Mouse (Mus musculus) forebrain, embryonic 13.5 days (tissue): ENCODE measurements around the gene Zcchc3. TPM values are rescaled to one million over a fixed set of nuclear protein-coding genes. Genes with fewer than 3 reads are reported as not detected.
A peak's percentile ranks its signal among the peaks of the same experiment; 100 is the strongest.

Experiments
- ATAC-seq: fragments of 200-750 bp; cut with Nextera tagmentation; 2 replicates; pipeline ENCODE4 v1.8.0; 2017
- H3K27ac ChIP-seq: fragments of 300-500 bp; sonication (generic); 2 replicates; pipeline ENCODE4 v1.5.1; 2015; ENCODE audit warnings: inconsistent platforms, mild to moderate bottlenecking, moderate library complexity
- H3K27me3 ChIP-seq: fragments of 300-500 bp; sonication (generic); 2 replicates; pipeline ENCODE4 v1.6.1; 2015; ENCODE audit warnings: mild to moderate bottlenecking, inconsistent platforms
- H3K36me3 ChIP-seq: fragments of 300-500 bp; sonication (generic); 2 replicates; pipeline ENCODE4 v1.6.1; 2015; ENCODE audit warnings: mild to moderate bottlenecking, inconsistent platforms; ENCODE audit not compliant: poor library complexity, severe bottlenecking
- H3K4me1 ChIP-seq: fragments of 300-500 bp; sonication (generic); 2 replicates; pipeline ENCODE4 v1.6.1; 2015; ENCODE audit warnings: inconsistent platforms
- H3K4me2 ChIP-seq: fragments of 300-500 bp; sonication (generic); 2 replicates; pipeline ENCODE4 v1.6.1; 2015; ENCODE audit warnings: inconsistent platforms, mild to moderate bottlenecking, moderate library complexity
- H3K4me3 ChIP-seq: fragments of 300-500 bp; sonication (generic); 2 replicates; pipeline ENCODE4 v1.5.1; 2015; ENCODE audit warnings: mild to moderate bottlenecking, inconsistent platforms
- H3K9ac ChIP-seq: fragments of 300-500 bp; sonication (generic); 2 replicates; pipeline ENCODE4 v1.6.1; 2015; ENCODE audit warnings: mild to moderate bottlenecking, inconsistent platforms
- H3K9me3 ChIP-seq: fragments of 300-500 bp; sonication (generic); replicated peaks from 2 replicates; pipeline ENCODE4 v1.6.1; 2016; ENCODE audit warnings: inconsistent platforms
- WGBS: fragments of 180-500 bp; shearing (Covaris S2); methylation state at CpG from one replicate; pipeline ENCODE4 v1.1.7; 2015; 5-methylcytosine and 5-hydroxymethylcytosine counted together
- polyA plus RNA-seq: library from polyadenylated mRNA; unstranded; fragments of >200 nt; fragmentation: Nextera tagmentation; extraction: Ambion mirVana; gene quantifications from 2 replicates; pipeline ENCODE4 v1.2.1, GENCODE M21; 2015

Gene Zcchc3
- polyA plus RNA-seq, 1 experiment from 2014 or later = 25.3 TPM

DNA sequence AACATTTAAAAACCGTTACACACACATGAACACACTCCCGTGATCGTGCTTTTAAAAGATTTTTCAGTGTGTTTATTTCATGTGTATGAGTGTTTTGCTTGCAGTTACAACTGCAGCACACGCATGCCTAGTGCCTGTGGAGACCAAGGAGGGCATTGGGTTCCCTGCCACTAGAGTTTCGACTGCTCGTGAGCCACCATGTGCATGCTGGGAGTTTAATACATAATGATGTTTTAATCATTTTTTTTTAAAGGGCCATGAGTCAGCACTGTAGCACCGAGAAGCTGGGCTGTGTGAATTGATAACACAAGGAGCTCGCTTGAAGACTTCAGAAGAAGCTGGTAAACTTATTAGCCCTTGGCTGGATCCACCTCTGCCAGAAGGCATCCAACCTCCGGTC lies 41.3 kb downstream of the Zcchc3 start:
- H3K27me3 ChIP-seq = no peaks in the 10 kb centered on the region; the same call in 1 of the 2 replicates
- no peak overlapping the region for H3K9ac ChIP-seq
- no peaks in the 10 kb centered on the region for H3K36me3 ChIP-seq
- H3K4me2 ChIP-seq = no peak overlapping the region
- H3K27ac ChIP-seq = no peak overlapping the region
- no peak overlapping the region for H3K4me3 ChIP-seq
- ATAC-seq = no peak
- WGBS = 82% methylated on average over 9 of the region's 9 CpGs
- no peaks in the 10 kb centered on the region for H3K9me3 ChIP-seq
- H3K4me1 ChIP-seq = peaks cover 37% of the 10 kb centered on the region

DNA sequence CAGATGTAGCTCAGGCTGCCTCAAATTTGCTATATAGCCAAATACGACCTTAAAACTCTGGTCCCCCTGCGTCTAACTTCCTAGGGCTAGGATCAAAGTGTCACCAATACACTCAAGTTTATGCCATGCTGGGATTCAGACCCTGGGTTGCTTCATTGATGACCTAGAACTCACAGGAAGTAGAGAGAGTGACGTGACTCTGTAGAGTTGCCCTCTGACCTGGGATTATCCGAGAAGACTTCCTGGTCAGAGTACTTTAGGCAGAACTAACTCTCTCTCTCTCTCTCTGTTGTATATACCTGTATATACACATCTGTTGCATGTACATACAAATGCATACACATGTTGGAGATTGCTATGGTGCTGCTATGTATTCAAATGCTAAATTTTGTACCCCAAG lies 42.2 kb downstream of the Zcchc3 start:
- no peak overlapping the region for H3K27ac ChIP-seq
- WGBS = 75% methylated on average over 4 of the region's 4 CpGs

GRCm38 (mm10) chr2:152372104-152372503 lies 42.7 kb downstream of the Zcchc3 start:
- Histone ChIP-seq H3K4me2 (no peak overlapping the region), H3K27me3 (no peaks in the 10 kb centered on the region; the same call in none of the 2 replicates), H3K9ac (no peak overlapping the region), H3K9me3 (no peaks in the 10 kb centered on the region), H3K36me3 (no peaks in the 10 kb centered on the region), H3K27ac (peak overlapping the region; percentile 25; the same call in 1 of the 2 replicates), H3K4me3 (no peak overlapping the region), H3K4me1 (peaks cover 38% of the 10 kb centered on the region)
- 54% methylated on average over 7 of the region's 7 CpGs for WGBS
- ATAC-seq = no peak

More for the DNA sequence above, 42.2 kb downstream of the Zcchc3 start:
- Histone ChIP-seq H3K27me3 (no peaks in the 10 kb centered on the region; the same call in 1 of the 2 replicates), H3K4me2 (no peak overlapping the region), H3K4me1 (peaks cover 38% of the 10 kb centered on the region), H3K9ac (no peak overlapping the region), H3K9me3 (no peaks in the 10 kb centered on the region), H3K36me3 (no peaks in the 10 kb centered on the region), H3K4me3 (no peak overlapping the region)
- ATAC-seq = no peak

DNA sequence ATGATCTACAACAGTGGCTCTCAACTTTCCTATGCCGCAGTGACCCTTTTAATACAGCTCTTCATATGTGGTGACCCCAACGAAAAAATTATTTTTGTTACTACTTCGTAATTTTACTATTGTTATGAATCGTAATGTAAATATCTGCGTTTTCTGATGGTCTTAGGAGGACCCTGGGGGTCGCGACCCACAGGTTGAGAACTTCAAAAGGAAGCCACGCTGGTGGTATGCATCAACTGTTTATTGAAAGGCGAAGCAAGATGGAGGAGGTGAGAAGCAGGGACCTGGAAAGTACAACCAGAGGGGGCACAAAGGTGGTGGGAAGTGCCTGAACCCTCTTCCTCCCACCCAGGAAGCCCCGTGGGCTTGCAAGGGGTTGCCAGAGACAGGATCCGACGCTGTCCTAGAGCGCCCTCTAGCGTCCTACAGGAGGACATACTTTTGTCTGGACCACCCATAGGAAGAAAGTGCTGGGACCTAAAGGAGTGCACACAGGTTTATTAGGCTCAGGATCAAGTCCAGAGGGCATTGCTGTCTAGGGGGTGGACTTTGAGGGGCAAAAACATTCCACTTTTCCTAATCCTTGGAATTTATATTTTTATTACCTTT lies 46.2 kb downstream of the Zcchc3 start:
- WGBS = 34% methylated on average over 14 of the region's 14 CpGs

GRCm38 (mm10) chr2:152367917-152368316 lies 46.9 kb downstream of the Zcchc3 start:
- H3K4me3 ChIP-seq = no peak overlapping the region
- H3K9me3 ChIP-seq = no peaks in the 10 kb centered on the region
- no peak overlapping the region for H3K27ac ChIP-seq
- H3K36me3 ChIP-seq = no peaks in the 10 kb centered on the region
- H3K4me2 ChIP-seq = no peak overlapping the region
- no peaks in the 10 kb centered on the region; the same call in 1 of the 2 replicates for H3K27me3 ChIP-seq
- no peak for ATAC-seq
- 82% methylated on average over 5 of the region's 5 CpGs for WGBS
- no peak overlapping the region for H3K9ac ChIP-seq
- peaks cover 8% of the 10 kb centered on the region; the same call in 1 of the 2 replicates for H3K4me1 ChIP-seq

More for the DNA sequence above, 46.2 kb downstream of the Zcchc3 start:
- no peaks in the 10 kb centered on the region for H3K36me3 ChIP-seq
- H3K27ac ChIP-seq = no peak overlapping the region
- ATAC-seq = peak; percentile 28; the same call in 1 of the 2 replicates
- no peak overlapping the region for H3K9ac ChIP-seq
- no peak overlapping the region for H3K4me2 ChIP-seq
- no peaks in the 10 kb centered on the region for H3K9me3 ChIP-seq
- peaks cover 8% of the 10 kb centered on the region; the same call in 1 of the 2 replicates for H3K4me1 ChIP-seq
- no peaks in the 10 kb centered on the region; the same call in 1 of the 2 replicates for H3K27me3 ChIP-seq
- no peak overlapping the region for H3K4me3 ChIP-seq

GRCm38 (mm10) chr2:152363245-152364147 lies 51.3 kb downstream of the Zcchc3 start:
- H3K27ac ChIP-seq = 0 out of 2 replicates have a peak overlapping the region, but pooled peaks have one; percentile 2
- peak; percentile 65 for ATAC-seq
- H3K9me3 ChIP-seq = no peaks in the 10 kb centered on the region
- H3K9ac ChIP-seq = no peak overlapping the region; the same call in 1 of the 2 replicates
- peak overlapping the region; percentile 46 for H3K4me2 ChIP-seq
- WGBS = 13% methylated on average over 17 of the region's 17 CpGs
- H3K36me3 ChIP-seq = no peaks in the 10 kb centered on the region
- no peak overlapping the region for H3K4me3 ChIP-seq
- no peaks in the 10 kb centered on the region; the same call in 1 of the 2 replicates for H3K27me3 ChIP-seq
- H3K4me1 ChIP-seq = 0 out of 2 replicates have a peak, but pooled peaks cover under 1% of the 10 kb centered on the region

Other genes starting within 250 kb of the Zcchc3 start
- gene Csnk2a1, start 188.2 kb downstream of the Zcchc3 start, polyA plus RNA-seq = 137 and 142 TPM in 2 replicates
- gene Tbc1d20, start 121.2 kb downstream of the Zcchc3 start, polyA plus RNA-seq = 29.5 and 31.6 TPM in 2 replicates
- 88.4 and 97.6 TPM in 2 replicates for gene Rbck1, start 82.4 kb downstream of the Zcchc3 start, polyA plus RNA-seq
- 0.79 and 0.97 TPM in 2 replicates for gene Trib3, start 71.0 kb downstream of the Zcchc3 start, polyA plus RNA-seq
- gene Nrsn2, start 38.4 kb downstream of the Zcchc3 start, polyA plus RNA-seq = 11.8 and 16.4 TPM in 2 replicates
- 15.8 and 17.6 TPM in 2 replicates for gene Sox12, start 17.0 kb downstream of the Zcchc3 start, polyA plus RNA-seq
- gene 6820408C15Rik, start 560 bp upstream of the Zcchc3 start, polyA plus RNA-seq = 1.6 and 2.6 TPM in 2 replicates
- gene Defb23, start 49.6 kb upstream of the Zcchc3 start, polyA plus RNA-seq = not detected in 2 replicates
- not detected in 2 replicates for gene Defb20, start 62.0 kb upstream of the Zcchc3 start, polyA plus RNA-seq
- not detected in 2 replicates for gene Defb22, start 75.1 kb upstream of the Zcchc3 start, polyA plus RNA-seq
- not detected in 2 replicates for gene Defb26, start 96.7 kb upstream of the Zcchc3 start, polyA plus RNA-seq
- not detected in 2 replicates for gene Defb28, start 103.2 kb upstream of the Zcchc3 start, polyA plus RNA-seq
- not detected in 2 replicates for gene Defb29, start 125.1 kb upstream of the Zcchc3 start, polyA plus RNA-seq
- gene Gm17416, start 154.3 kb upstream of the Zcchc3 start, polyA plus RNA-seq = not detected in 2 replicates
- gene Defb21, start 157.7 kb upstream of the Zcchc3 start, polyA plus RNA-seq = not detected in 2 replicates
- gene Defb19, start 165.3 kb upstream of the Zcchc3 start, polyA plus RNA-seq = not detected in 2 replicates
- not detected in 2 replicates for gene Defb45, start 184.4 kb upstream of the Zcchc3 start, polyA plus RNA-seq
- not detected in 2 replicates for gene Defb36, start 189.3 kb upstream of the Zcchc3 start, polyA plus RNA-seq
- not detected in 2 replicates for gene Defb25, start 208.0 kb upstream of the Zcchc3 start, polyA plus RNA-seq
- gene Rem1, start 211.9 kb upstream of the Zcchc3 start, polyA plus RNA-seq = 0.19 and 0.20 TPM in 2 replicates